Mouse (Mus musculus) Patski (cell line): ENCODE measurements around the gene Snx30. TPM values are rescaled to one million over a fixed set of nuclear protein-coding genes. Genes with fewer than 3 reads are reported as not detected.
A peak's percentile ranks its signal among the peaks of the same experiment; 100 is the strongest.

Experiments used
- ATAC-seq: fragments of 100-300 bp; one replicate; pipeline ENCODE4 v1.8.0; 2021
- CTCF ChIA-PET: fragments of 350-600 bp; sonication (Branson Sonifier 250); formaldehyde crosslinking; loops from one replicate; lab custom pipeline; 2022; ENCODE audit warnings: inconsistent platforms; lab: Charles Lee
- POLR2A ChIA-PET: fragments of 350-600 bp; sonication (Branson Sonifier 250); formaldehyde crosslinking; loops from one replicate; lab custom pipeline; 2022; ENCODE audit warnings: antibody characterized with exemption, inconsistent platforms; lab: Charles Lee
- DNase-seq: peaks from one replicate; pipeline ENCODE4 v3.0.0-alpha.2; 2011; ENCODE audit warnings: low read depth, low spot score
- H3K27me3 ChIP-seq: fragments of 371-371 bp; one replicate; pipeline ENCODE4 v1.5.1; 2021
- CTCF ChIP-seq: fragments of 100-300 bp; IDR thresholded peaks from one replicate; pipeline ENCODE4 v1.5.1; 2021
- in situ Hi-C: fragments of 300-500 bp; cut with MboI; formaldehyde crosslinking; loops from 3 replicates; pipeline ENCODE4 v1.11.1; 2018; ENCODE audit warnings: low pct_unique_long_range_greater_than_20kb, mixed read lengths
- polyA plus RNA-seq: library from polyadenylated mRNA; unstranded; gene quantifications from one replicate; pipeline ENCODE4 v1.2.3, GENCODE M21; 2021

Snx30 gene
- polyA plus RNA-seq, 1 experiment from 2014 or later: 9.2 TPM

- CTCF ChIA-PET: no interaction called here
- POLR2A ChIA-PET: no interaction called here
- in situ Hi-C loops: loop anchor here (5.0 kb wide), 1 partner anchor 63 kb away; no protein-coding TSS in a partner anchor
- TF ChIP-seq CTCF: peak; percentile 19
- no peaks in the 10 kb centered on the region for H3K27me3 ChIP-seq
- no peak for ATAC-seq
- no peak for DNase-seq
Observed at GRCm38 (mm10) chr4:59794116-59794515, 11.5 kb upstream of the Snx30 start.

- no peak for ATAC-seq
- CTCF ChIA-PET: interaction anchor here (1.1 to 1.2 kb wide), 2 partner anchors 13 to 55 kb away, joined by 3 to 4 read pairs; no protein-coding TSS in a partner anchor
- POLR2A ChIA-PET: no interaction called here
- H3K27me3 ChIP-seq: no peaks in the 10 kb centered on the region
- no peak for TF ChIP-seq CTCF
- in situ Hi-C loops: no loop called here
- DNase-seq: no peak
Observed at GRCm38 (mm10) chr4:59795788-59796455, 9.7 kb upstream of the Snx30 start.

GRCm38 (mm10) chr4:59800181-59800580, 5.5 kb upstream of the Snx30 start:
- POLR2A ChIA-PET: no interaction called here
- CTCF ChIA-PET: no interaction called here
- no peak for DNase-seq
- no peaks in the 10 kb centered on the region for H3K27me3 ChIP-seq
- no peak for ATAC-seq
- in situ Hi-C loops: no loop called here
- no peak for TF ChIP-seq CTCF

- POLR2A ChIA-PET: no interaction called here
- CTCF ChIA-PET: no interaction called here
- in situ Hi-C loops: no loop called here
- DNase-seq: no peak
- H3K27me3 ChIP-seq: no peaks in the 10 kb centered on the region
- ATAC-seq: no peak
- no peak for TF ChIP-seq CTCF
Observed at GRCm38 (mm10) chr4:59801489-59801888, 4.2 kb upstream of the Snx30 start, which contains the start of gene Inip. Inip (minus strand) TSS chr4:59801589.

GRCm38 (mm10) chr4:59802107-59802506, 3.5 kb upstream of the Snx30 start:
- ATAC-seq (no peak), DNase-seq (no peak)
- TF ChIP-seq CTCF: no peak
- ChIA-PET CTCF (no interaction called here), POLR2A (no interaction called here)
- no peaks in the 10 kb centered on the region for H3K27me3 ChIP-seq
- in situ Hi-C loops: no loop called here

- ATAC-seq (no peak), DNase-seq (no peak)
- POLR2A ChIA-PET: no interaction called here
- CTCF ChIA-PET: no interaction called here
- in situ Hi-C loops: no loop called here
- no peak for TF ChIP-seq CTCF
- no peaks in the 10 kb centered on the region for H3K27me3 ChIP-seq
Observed at GRCm38 (mm10) chr4:59802792-59803191, 2.8 kb upstream of the Snx30 start.

GRCm38 (mm10) chr4:59803358-59803757, 2.3 kb upstream of the Snx30 start:
- ChIA-PET CTCF (no interaction called here), POLR2A (no interaction called here)
- no peak for ATAC-seq
- TF ChIP-seq CTCF: no peak
- DNase-seq: no peak
- H3K27me3 ChIP-seq: no peaks in the 10 kb centered on the region
- in situ Hi-C loops: no loop called here

- H3K27me3 ChIP-seq: no peaks in the 10 kb centered on the region
- TF ChIP-seq CTCF: no peak
- POLR2A ChIA-PET: interaction anchor here (0.8 to 2.9 kb wide), 2 partner anchors 13 to 64 kb away, joined by 3 to 25 read pairs; no protein-coding TSS in a partner anchor
- in situ Hi-C loops: no loop called here
- CTCF ChIA-PET: interaction anchor here (1.3 to 2.0 kb wide), 3 partner anchors 10 to 67 kb away, joined by 4 to 8 read pairs (median 6); no protein-coding TSS in a partner anchor
- no peak for ATAC-seq
- DNase-seq: no peak
Observed at GRCm38 (mm10) chr4:59804754-59805153, 886 bp upstream of the Snx30 start.

- no peaks in the 10 kb centered on the region for H3K27me3 ChIP-seq
- in situ Hi-C loops: no loop called here
- no peak for DNase-seq
- ATAC-seq: peak; percentile 63
- POLR2A ChIA-PET: interaction anchor here (0.7 to 2.9 kb wide), 6 partner anchors 8 to 65 kb away, joined by 3 to 25 read pairs (median 4); no protein-coding TSS in a partner anchor
- CTCF ChIA-PET: interaction anchor here (1.1 to 2.0 kb wide), 6 partner anchors 8 to 65 kb away, joined by 4 to 8 read pairs (median 5); no protein-coding TSS in a partner anchor
- TF ChIP-seq CTCF: no peak
Observed at GRCm38 (mm10) chr4:59805968-59806878, 583 bp downstream of the Snx30 start.

GRCm38 (mm10) chr4:59806879-59807195, 1.2 kb downstream of the Snx30 start:
- no peaks in the 10 kb centered on the region for H3K27me3 ChIP-seq
- in situ Hi-C loops: no loop called here
- ChIA-PET POLR2A (interaction anchor here (0.9 to 2.9 kb wide), 5 partner anchors 9 to 65 kb away, joined by 3 to 25 read pairs (median 4); no protein-coding TSS in a partner anchor), CTCF (interaction anchor here (1.1 to 1.7 kb wide), 3 partner anchors 12 to 41 kb away, joined by 4 to 8 read pairs (median 6); no protein-coding TSS in a partner anchor)
- no peak for ATAC-seq
- DNase-seq: no peak
- TF ChIP-seq CTCF: no peak
